Mouse (Mus musculus): ENCODE data around the gene Cpox. TPM values are rescaled to one million over a fixed set of nuclear protein-coding genes. Genes with fewer than 3 reads are reported as not detected.

Cpox gene
- 13.4 and 13.9 TPM in 2 replicates for polyA plus RNA-seq (2012; rRNA removed)

- peak; percentile 95 for DNase-seq (ENCODE audit: low read depth)
- TF ChIP-seq CTCF (IDR thresholded peaks at IDR 0.05; ENCODE audit: borderline replicate concordance, extremely low read depth, insufficient read depth, insufficient read length): peak; percentile 23; the same call in 1 of the 2 replicates
- TF ChIP-seq POLR2A (IDR thresholded peaks at IDR 0.05; ENCODE audit: borderline replicate concordance, extremely low read depth, insufficient read depth, insufficient read length, poor library complexity, severe bottlenecking): peak; percentile 11; the same call in 1 of the 2 replicates
These were observed at the start of gene Cpox for GRCm38 (mm10) chr16:58669917-58670630. Gene Cpox, plus strand, starts transcription at chr16:58670292.

GRCm38 (mm10) chr16:58622377-58622776 lies 47.7 kb upstream of the Cpox start:
- DNase-seq (ENCODE audit: low read depth): no peak
- TF ChIP-seq POLR2A (IDR thresholded peaks at IDR 0.05; ENCODE audit: borderline replicate concordance, extremely low read depth, insufficient read depth, insufficient read length, poor library complexity, severe bottlenecking) (no peak), CTCF (IDR thresholded peaks at IDR 0.05; ENCODE audit: borderline replicate concordance, extremely low read depth, insufficient read depth, insufficient read length) (no peak)

GRCm38 (mm10) chr16:58623114-58623513 lies 47.0 kb upstream of the Cpox start:
- DNase-seq (ENCODE audit: low read depth): no peak
- TF ChIP-seq POLR2A (IDR thresholded peaks at IDR 0.05; ENCODE audit: borderline replicate concordance, extremely low read depth, insufficient read depth, insufficient read length, poor library complexity, severe bottlenecking): no peak
- TF ChIP-seq CTCF (IDR thresholded peaks at IDR 0.05; ENCODE audit: borderline replicate concordance, extremely low read depth, insufficient read depth, insufficient read length): no peak

- peak; percentile 46 for DNase-seq (ENCODE audit: low read depth)
- TF ChIP-seq POLR2A (IDR thresholded peaks at IDR 0.05; ENCODE audit: borderline replicate concordance, extremely low read depth, insufficient read depth, insufficient read length, poor library complexity, severe bottlenecking): no peak
- TF ChIP-seq CTCF (IDR thresholded peaks at IDR 0.05; ENCODE audit: borderline replicate concordance, extremely low read depth, insufficient read depth, insufficient read length): peak; percentile 43; the same call in 1 of the 2 replicates
These were observed 46.1 kb upstream of the Cpox start for GRCm38 (mm10) chr16:58623944-58624343.

GRCm38 (mm10) chr16:58627597-58628335 lies 42.3 kb upstream of the Cpox start:
- TF ChIP-seq POLR2A (IDR thresholded peaks at IDR 0.05; ENCODE audit: borderline replicate concordance, extremely low read depth, insufficient read depth, insufficient read length, poor library complexity, severe bottlenecking) (no peak), CTCF (IDR thresholded peaks at IDR 0.05; ENCODE audit: borderline replicate concordance, extremely low read depth, insufficient read depth, insufficient read length) (no peak)
- DNase-seq (ENCODE audit: low read depth): peak; percentile 8

GRCm38 (mm10) chr16:58628336-58628680 lies 41.8 kb upstream of the Cpox start:
- TF ChIP-seq CTCF (IDR thresholded peaks at IDR 0.05; ENCODE audit: borderline replicate concordance, extremely low read depth, insufficient read depth, insufficient read length) (no peak), POLR2A (IDR thresholded peaks at IDR 0.05; ENCODE audit: borderline replicate concordance, extremely low read depth, insufficient read depth, insufficient read length, poor library complexity, severe bottlenecking) (no peak)
- DNase-seq (ENCODE audit: low read depth): no peak

- TF ChIP-seq CTCF (IDR thresholded peaks at IDR 0.05; ENCODE audit: borderline replicate concordance, extremely low read depth, insufficient read depth, insufficient read length) (no peak), POLR2A (IDR thresholded peaks at IDR 0.05; ENCODE audit: borderline replicate concordance, extremely low read depth, insufficient read depth, insufficient read length, poor library complexity, severe bottlenecking) (no peak)
- DNase-seq (ENCODE audit: low read depth): no peak
These were observed 41.1 kb upstream of the Cpox start for GRCm38 (mm10) chr16:58628968-58629367.

- TF ChIP-seq CTCF (IDR thresholded peaks at IDR 0.05; ENCODE audit: borderline replicate concordance, extremely low read depth, insufficient read depth, insufficient read length) (no peak), POLR2A (IDR thresholded peaks at IDR 0.05; ENCODE audit: borderline replicate concordance, extremely low read depth, insufficient read depth, insufficient read length, poor library complexity, severe bottlenecking) (no peak)
- DNase-seq (ENCODE audit: low read depth): no peak
These were observed 40.4 kb upstream of the Cpox start for GRCm38 (mm10) chr16:58629736-58630135.

GRCm38 (mm10) chr16:58635866-58636265 lies 34.2 kb upstream of the Cpox start:
- DNase-seq (ENCODE audit: low read depth): no peak
- no peak for TF ChIP-seq CTCF (IDR thresholded peaks at IDR 0.05; ENCODE audit: borderline replicate concordance, extremely low read depth, insufficient read depth, insufficient read length)
- TF ChIP-seq POLR2A (IDR thresholded peaks at IDR 0.05; ENCODE audit: borderline replicate concordance, extremely low read depth, insufficient read depth, insufficient read length, poor library complexity, severe bottlenecking): no peak

GRCm38 (mm10) chr16:58637448-58637847 lies 32.6 kb upstream of the Cpox start:
- DNase-seq (ENCODE audit: low read depth): no peak
- TF ChIP-seq POLR2A (IDR thresholded peaks at IDR 0.05; ENCODE audit: borderline replicate concordance, extremely low read depth, insufficient read depth, insufficient read length, poor library complexity, severe bottlenecking) (no peak), CTCF (IDR thresholded peaks at IDR 0.05; ENCODE audit: borderline replicate concordance, extremely low read depth, insufficient read depth, insufficient read length) (no peak)

- DNase-seq (ENCODE audit: low read depth): peak; percentile 4
- TF ChIP-seq POLR2A (IDR thresholded peaks at IDR 0.05; ENCODE audit: borderline replicate concordance, extremely low read depth, insufficient read depth, insufficient read length, poor library complexity, severe bottlenecking) (no peak), CTCF (IDR thresholded peaks at IDR 0.05; ENCODE audit: borderline replicate concordance, extremely low read depth, insufficient read depth, insufficient read length) (no peak)
These were observed 32.1 kb upstream of the Cpox start for GRCm38 (mm10) chr16:58638016-58638415.
